Mouse (Mus musculus): ENCODE results near the gene 4930426L09Rik.

4930426L09Rik gene

DNA sequence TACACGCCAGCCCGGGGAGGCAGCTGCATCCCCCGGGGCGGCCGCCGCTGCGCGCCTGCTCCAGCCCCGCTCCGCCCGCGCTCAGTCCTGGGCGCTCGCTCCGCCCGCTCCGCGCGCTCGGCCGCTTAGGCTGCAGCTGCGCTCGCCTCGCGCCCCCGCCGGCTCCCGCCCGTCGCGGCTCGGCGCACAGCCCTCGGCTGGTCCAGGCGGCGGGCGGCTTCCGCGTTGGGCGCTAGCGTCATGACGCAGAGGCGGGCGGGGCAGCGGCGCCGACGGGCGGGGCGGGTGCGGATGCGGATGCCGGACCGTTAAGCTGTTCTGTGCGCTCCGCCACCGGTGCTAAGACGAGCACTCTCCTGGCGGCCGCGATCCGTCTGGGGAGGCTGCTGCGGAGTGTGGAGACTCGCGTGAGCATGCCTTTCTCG is at the start of gene 4930426L09Rik, which contains the start of gene Pip4k2a:
TSS of gene 4930426L09Rik (plus strand) at position 290 of the 425 bp plus-strand sequence.
TSS of gene Pip4k2a (minus strand) at position 73 of the 425 bp plus-strand sequence.
- peak; percentile 89 for DNase-seq

- DNase-seq, result no peak
Measured at GRCm38 (mm10) chr2:18948741-18949140, 49.4 kb upstream of the 4930426L09Rik start.

GRCm38 (mm10) chr2:18950758-18951157 is 47.4 kb upstream of the 4930426L09Rik start:
- DNase-seq, result no peak

DNA sequence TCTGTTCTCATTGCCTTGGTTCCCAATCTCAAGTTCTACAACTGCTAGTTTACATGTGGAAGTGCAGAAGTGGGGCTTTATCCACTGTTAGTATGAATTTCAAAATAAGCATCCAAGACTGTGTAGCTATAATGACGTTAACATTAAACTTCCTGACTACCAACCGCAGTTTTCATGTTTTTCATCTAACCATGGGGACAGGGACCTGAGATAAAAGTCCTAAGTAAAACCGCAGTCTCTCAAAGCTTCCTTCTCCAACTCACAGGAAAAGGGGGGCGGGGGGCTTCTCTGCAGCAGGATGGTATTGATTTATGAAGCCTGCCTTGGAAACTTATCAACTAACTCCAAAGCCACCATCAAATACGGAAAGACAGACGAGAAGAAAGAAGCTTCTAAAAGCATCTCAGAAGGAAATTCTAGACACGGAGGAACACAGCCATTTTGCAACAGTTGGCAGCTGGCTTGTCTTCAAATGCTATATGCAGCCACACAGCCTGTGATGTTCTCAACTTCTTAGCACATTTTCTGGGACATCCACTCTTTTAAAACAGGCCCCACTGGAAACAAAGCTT is 46.0 kb upstream of the 4930426L09Rik start:
- DNase-seq, result no peak

DNA sequence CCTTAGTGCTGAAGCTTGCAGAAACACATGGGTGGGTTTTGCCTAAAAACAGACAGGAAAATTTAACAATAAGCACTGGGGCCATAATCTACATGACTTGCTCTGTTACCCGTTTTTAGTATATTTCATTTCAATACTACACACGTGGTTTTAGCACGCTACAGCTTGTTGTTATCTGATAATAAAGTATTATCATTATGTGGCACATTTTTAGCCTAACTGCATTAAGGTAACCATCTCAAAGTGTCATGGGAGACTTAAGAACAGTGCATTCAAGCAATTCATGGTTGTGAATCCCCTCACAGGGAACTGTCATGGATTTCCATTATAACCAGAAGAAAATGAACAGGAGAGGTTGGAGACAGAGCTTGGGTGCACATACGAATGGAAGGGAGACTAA is 43.7 kb upstream of the 4930426L09Rik start:
- no peak for DNase-seq

DNA sequence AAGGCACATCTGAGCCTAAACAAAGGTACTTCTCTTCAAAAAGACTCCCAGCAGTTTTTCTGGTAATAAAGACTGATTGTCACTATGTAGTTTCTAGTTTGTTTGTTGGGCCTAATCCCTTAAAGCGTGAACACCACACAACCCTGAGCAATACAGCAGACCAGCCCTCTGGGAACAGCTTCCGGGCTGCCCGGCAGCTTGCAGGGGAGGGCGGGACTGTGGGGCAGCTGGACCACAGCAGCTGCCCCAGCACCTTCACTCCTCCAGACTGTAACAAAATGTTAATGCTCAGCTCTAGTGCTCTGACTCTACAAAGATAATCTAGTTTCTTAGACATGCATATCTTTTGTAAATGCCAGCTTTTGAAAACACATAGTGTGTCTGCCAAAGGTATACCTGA is 43.1 kb upstream of the 4930426L09Rik start:
- no peak for DNase-seq

GRCm38 (mm10) chr2:18955671-18956070 is 42.5 kb upstream of the 4930426L09Rik start:
- no peak for DNase-seq

DNA sequence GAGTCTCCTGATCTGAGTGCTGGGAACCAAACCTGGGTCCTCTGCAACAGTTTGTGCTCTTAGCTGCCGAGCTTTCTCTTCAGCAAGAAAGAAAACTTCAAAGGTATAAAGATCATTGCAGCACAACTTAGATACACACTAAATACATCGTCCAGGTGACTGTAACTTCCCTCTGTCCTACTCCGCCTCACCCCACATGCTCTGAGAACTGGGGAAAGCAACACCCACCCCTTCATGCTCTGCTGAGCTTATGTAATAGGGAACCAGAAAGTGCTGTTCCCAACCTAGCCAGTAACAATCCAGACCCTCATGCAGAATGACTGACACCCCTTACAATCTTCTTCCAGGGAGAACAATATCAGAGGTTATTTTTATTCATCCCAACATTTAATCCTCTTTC is 41.7 kb upstream of the 4930426L09Rik start:
- DNase-seq, result no peak

DNA sequence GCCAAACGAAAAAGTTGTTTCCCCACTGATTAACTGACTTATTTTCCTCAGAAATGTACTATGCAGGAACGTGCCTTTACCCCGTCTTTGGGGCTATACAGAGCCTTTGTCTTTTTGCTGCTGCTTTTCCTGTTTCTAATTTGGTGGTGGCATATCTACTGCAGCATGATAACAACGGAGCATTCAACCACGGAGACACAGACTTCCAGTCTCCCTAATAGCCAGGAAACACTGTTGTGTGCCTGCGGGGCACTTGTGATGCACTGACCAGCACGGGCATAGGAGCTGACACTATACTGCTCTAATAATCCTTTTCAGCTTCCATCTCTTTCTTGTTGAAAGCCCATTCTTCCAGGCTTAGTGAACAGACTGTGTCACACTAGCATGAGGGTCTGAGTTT is 41.2 kb upstream of the 4930426L09Rik start:
- DNase-seq, result no peak

GRCm38 (mm10) chr2:18957459-18957858 is 40.7 kb upstream of the 4930426L09Rik start:
- DNase-seq, result no peak

DNA sequence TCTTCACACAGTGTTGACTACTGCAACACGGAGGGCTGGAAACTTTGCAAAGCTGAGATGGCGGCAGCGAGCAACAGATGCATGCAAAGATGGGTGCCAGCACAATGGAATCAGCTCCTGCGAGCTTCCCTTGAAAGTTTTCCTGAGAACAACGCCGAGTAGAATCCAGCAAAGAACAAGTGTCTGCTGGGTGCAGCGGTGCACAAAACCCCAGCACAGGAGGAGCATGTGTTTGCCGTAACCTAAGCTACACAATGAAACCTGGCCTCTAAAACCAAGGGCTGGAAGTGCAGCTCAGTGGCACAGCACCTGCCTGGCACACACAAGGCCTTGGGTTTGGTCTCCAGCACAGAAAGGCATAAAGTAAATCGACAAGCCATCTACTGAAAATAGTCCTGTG is 40.1 kb upstream of the 4930426L09Rik start:
- no peak for DNase-seq

GRCm38 (mm10) chr2:18958501-18958900 is 39.6 kb upstream of the 4930426L09Rik start:
- no peak for DNase-seq

DNA sequence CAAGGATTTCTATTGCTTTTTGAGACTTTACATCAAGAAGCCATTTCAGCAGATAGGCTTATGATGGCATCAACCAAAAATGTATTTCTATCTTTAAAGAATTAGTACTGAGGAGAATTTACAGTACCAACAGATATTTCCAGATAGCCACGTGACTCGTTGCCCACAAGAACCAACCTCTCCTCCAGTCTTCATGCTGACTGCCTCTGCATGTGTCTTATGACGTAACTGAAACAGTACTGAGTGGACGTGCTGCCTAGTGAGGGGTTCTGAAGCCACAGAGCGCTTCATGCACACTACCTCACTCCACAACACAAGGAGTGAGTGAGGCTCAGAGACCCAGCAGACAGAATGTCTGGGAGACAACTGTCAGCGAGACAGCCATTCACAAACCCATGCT is 39.1 kb upstream of the 4930426L09Rik start:
- DNase-seq, result no peak

DNA sequence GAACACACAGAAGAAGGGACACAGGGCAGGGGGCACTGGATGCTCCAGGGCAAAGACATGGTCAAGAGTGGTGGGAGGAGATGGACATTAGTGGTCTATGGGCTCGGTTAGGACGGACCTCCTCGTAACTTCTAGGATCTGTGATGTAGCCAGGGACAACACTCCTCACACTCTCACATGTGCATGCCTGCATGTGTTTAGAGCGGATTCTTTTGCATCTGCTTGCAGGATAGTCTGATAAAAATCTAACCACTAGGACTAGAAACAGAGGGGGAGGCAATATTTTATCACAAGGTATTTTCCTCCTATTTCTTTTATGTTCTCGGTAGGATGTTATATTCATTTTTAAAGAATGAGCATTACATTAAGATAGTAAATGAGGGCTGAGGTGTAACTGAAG is 38.6 kb upstream of the 4930426L09Rik start:
- no peak for DNase-seq

- DNase-seq, result no peak
Measured at GRCm38 (mm10) chr2:18960376-18960973, 37.7 kb upstream of the 4930426L09Rik start.

DNA sequence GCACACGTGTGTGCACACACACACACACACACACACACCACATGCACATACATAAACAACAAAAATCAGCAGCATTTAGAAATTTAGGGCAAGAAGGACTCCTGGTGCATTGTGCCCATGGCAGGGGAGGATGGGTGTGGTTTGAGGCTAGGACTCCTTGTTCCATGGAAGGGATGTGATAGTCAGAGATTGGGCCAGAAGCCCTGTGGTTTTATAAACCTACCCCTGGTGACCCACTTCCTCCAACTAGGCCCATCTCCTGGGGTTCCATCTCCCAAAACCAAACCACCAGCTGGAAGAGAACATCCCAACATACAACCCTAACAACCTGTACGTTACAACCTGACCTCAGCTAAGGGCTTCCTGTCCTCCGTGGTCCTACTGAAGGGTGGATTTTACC is 35.6 kb upstream of the 4930426L09Rik start:
- DNase-seq, result no peak

DNA sequence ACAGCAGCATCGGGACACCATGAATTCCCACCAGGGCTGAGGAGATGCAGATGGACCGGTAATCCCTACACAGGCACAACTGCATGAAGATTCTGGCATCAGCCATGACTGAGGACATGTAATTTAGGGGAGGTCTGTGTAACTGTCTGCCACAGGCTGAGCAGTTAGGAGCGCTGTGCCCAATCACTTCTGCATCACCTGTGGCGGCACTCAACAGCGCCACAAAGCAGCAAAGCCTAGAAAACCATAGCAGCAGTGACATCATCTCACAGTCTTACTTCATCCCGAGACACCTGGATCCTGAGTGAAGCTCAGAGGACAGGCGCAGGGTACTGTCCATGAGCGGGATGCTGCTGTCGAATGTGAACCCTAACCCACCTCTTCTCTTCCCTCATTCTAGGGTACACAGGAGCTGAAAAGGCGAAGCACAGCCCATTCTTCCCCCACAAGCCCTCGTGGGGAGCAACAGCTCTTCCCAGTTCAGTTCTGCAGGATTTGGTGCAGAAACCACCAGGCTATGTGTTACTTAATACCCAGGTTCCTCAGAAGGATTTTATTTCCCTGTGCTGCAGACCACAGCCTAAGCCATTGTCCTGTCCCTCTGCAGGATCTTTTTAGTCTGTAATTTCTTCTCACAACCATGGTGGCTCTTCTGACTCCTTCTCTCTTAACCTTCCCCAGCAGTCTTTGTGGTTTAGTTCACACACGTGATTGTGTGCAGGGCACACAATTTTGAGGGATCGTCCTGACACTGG is 34.7 kb upstream of the 4930426L09Rik start:
- DNase-seq, result no peak

- no peak for DNase-seq
Measured at GRCm38 (mm10) chr2:18965108-18965507, 33.0 kb upstream of the 4930426L09Rik start.

- DNase-seq, result no peak
Measured at GRCm38 (mm10) chr2:18965950-18966349, 32.2 kb upstream of the 4930426L09Rik start.

- no peak for DNase-seq
Measured at GRCm38 (mm10) chr2:18966566-18966965, 31.6 kb upstream of the 4930426L09Rik start.

DNA sequence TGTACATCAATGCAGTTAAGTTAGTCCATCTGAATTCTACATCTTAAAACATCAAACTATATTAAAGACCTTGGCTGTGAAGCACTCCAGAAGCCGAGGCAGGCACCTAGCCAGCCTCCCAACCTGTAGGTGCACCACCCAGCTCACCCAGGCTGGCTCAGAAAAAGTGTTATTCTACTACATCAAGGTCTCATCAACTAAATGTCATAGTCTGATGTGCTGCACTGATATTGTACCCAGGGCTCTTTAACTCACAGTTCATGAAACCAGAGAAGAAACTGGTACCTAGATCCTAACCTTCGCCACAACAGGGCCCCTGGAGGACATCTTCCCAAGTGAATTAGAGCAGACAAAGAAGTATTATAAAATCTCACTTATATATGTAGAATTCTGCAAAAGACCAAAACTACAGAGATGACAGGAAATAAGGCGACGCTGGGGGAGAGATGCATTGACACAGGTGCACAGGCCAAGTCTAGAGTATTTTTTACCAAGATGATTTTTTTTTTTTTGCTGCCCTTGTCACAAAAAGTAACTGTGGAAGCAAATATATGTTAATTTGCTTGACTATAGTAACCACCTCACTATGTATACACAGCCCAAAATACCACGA is 30.6 kb upstream of the 4930426L09Rik start:
- DNase-seq, result no peak

GRCm38 (mm10) chr2:18969066-18969681 is 29.0 kb upstream of the 4930426L09Rik start:
- no peak for DNase-seq

DNA sequence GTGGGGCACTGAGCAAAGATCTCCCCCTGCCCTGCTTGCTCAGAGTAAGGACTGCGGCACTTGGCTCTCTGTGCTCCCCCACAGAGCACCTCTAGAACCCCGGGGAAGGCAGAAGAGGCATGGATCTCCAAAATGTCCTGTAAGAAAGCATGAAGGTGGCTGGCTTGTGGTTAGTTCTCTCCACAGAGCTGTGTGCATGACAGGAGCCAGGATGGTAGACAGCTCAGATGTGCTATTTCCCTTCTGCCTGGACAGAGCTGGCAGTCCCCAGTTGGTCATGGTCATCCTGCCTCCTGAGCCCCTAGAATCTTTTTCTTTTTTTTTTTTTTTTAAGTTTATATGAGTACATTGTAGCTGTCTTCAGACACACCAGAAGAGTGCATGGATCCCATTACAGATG is 27.7 kb upstream of the 4930426L09Rik start:
- DNase-seq, result no peak
